Mouse (Mus musculus) Patski (cell line): ENCODE results near the gene Zcchc14. TPM values are rescaled to one million over a fixed set of nuclear protein-coding genes. Genes with fewer than 3 reads are reported as not detected.

Experiments used
- ATAC-seq: fragments of 100-300 bp; one replicate; pipeline ENCODE4 v1.8.0; 2021
- CTCF ChIA-PET: fragments of 350-600 bp; sonication (Branson Sonifier 250); formaldehyde crosslinking; loops from one replicate; lab custom pipeline; 2022; ENCODE audit warnings: inconsistent platforms; lab: Charles Lee
- POLR2A ChIA-PET: fragments of 350-600 bp; sonication (Branson Sonifier 250); formaldehyde crosslinking; loops from one replicate; lab custom pipeline; 2022; ENCODE audit warnings: antibody characterized with exemption, inconsistent platforms; lab: Charles Lee
- DNase-seq: peaks from one replicate; pipeline ENCODE4 v3.0.0-alpha.2; 2011; ENCODE audit warnings: low read depth, low spot score
- H3K27me3 ChIP-seq: fragments of 371-371 bp; one replicate; pipeline ENCODE4 v1.5.1; 2021
- CTCF ChIP-seq: fragments of 100-300 bp; IDR thresholded peaks from one replicate; pipeline ENCODE4 v1.5.1; 2021
- in situ Hi-C: fragments of 300-500 bp; cut with MboI; formaldehyde crosslinking; loops from 3 replicates; pipeline ENCODE4 v1.11.1; 2018; ENCODE audit warnings: low pct_unique_long_range_greater_than_20kb, mixed read lengths
- polyA plus RNA-seq: library from polyadenylated mRNA; unstranded; gene quantifications from one replicate; pipeline ENCODE4 v1.2.3, GENCODE M21; 2021

Gene Zcchc14
- polyA plus RNA-seq, 1 experiment from 2014 or later = 36.4 TPM

GRCm38 (mm10) chr8:121651874-121652361 is 783 bp downstream of the Zcchc14 start:
- ChIA-PET POLR2A (interaction anchor here (1.1 to 2.0 kb wide), 2 partner anchors 12 to 23 kb away, joined by 3 to 5 read pairs; no protein-coding TSS in a partner anchor), CTCF (no interaction called here)
- no peak for DNase-seq
- ATAC-seq = no peak
- in situ Hi-C loops = no loop called here
- H3K27me3 ChIP-seq = no peaks in the 10 kb centered on the region
- no peak for TF ChIP-seq CTCF

GRCm38 (mm10) chr8:121651308-121651873 is 1.3 kb downstream of the Zcchc14 start:
- CTCF ChIA-PET = interaction anchor here (2.8 kb wide), 1 partner anchor 49 kb away, joined by 15 read pairs; no protein-coding TSS in a partner anchor
- TF ChIP-seq CTCF = no peak
- in situ Hi-C loops = no loop called here

GRCm38 (mm10) chr8:121650389-121651307 is 2.1 kb downstream of the Zcchc14 start:
- CTCF ChIA-PET = interaction anchor here (2.3 to 4.5 kb wide), 3 partner anchors 14 to 48 kb away, joined by 7 to 21 read pairs (median 15); no protein-coding TSS in a partner anchor
- POLR2A ChIA-PET = interaction anchor here (0.6 to 2.0 kb wide), 4 partner anchors 13 to 32 kb away, joined by 3 to 5 read pairs (median 3); no protein-coding TSS in a partner anchor
- ATAC-seq = no peak
- H3K27me3 ChIP-seq = no peaks in the 10 kb centered on the region
- DNase-seq = no peak
- TF ChIP-seq CTCF = no peak
- in situ Hi-C loops = no loop called here

More at GRCm38 (mm10) chr8:121651308-121651873, 1.3 kb downstream of the Zcchc14 start:
- no peak for DNase-seq
- H3K27me3 ChIP-seq = no peaks in the 10 kb centered on the region
- POLR2A ChIA-PET = interaction anchor here (1.1 to 2.0 kb wide), 3 partner anchors 12 to 30 kb away, joined by 3 to 5 read pairs (median 3); no protein-coding TSS in a partner anchor
- ATAC-seq = no peak

- ChIA-PET CTCF (interaction anchor here (2.3 to 4.5 kb wide), 3 partner anchors 14 to 48 kb away, joined by 7 to 21 read pairs (median 15); no protein-coding TSS in a partner anchor), POLR2A (interaction anchor here (0.6 to 2.0 kb wide), 4 partner anchors 14 to 31 kb away, joined by 3 to 5 read pairs (median 3); no protein-coding TSS in a partner anchor)
- no peak for ATAC-seq
- no peaks in the 10 kb centered on the region for H3K27me3 ChIP-seq
- DNase-seq = no peak
- no peak for TF ChIP-seq CTCF
- in situ Hi-C loops = no loop called here
Measured at GRCm38 (mm10) chr8:121649904-121650303, 2.8 kb downstream of the Zcchc14 start.

GRCm38 (mm10) chr8:121649423-121649822 is 3.3 kb downstream of the Zcchc14 start:
- POLR2A ChIA-PET = interaction anchor here (1.1 kb wide), 1 partner anchor 28 kb away, joined by 6 read pairs; no protein-coding TSS in a partner anchor
- ATAC-seq (no peak), DNase-seq (no peak)
- CTCF ChIA-PET = interaction anchor here (2.3 to 4.5 kb wide), 3 partner anchors 13 to 47 kb away, joined by 7 to 21 read pairs (median 15); no protein-coding TSS in a partner anchor
- no peaks in the 10 kb centered on the region for H3K27me3 ChIP-seq
- TF ChIP-seq CTCF = no peak
- in situ Hi-C loops = no loop called here

GRCm38 (mm10) chr8:121648451-121648850 is 4.2 kb downstream of the Zcchc14 start:
- in situ Hi-C loops = no loop called here
- POLR2A ChIA-PET = interaction anchor here (1.1 to 1.2 kb wide), 2 partner anchors 16 to 27 kb away, joined by 6 to 7 read pairs; no protein-coding TSS in a partner anchor
- no peaks in the 10 kb centered on the region for H3K27me3 ChIP-seq
- DNase-seq = no peak
- no peak for TF ChIP-seq CTCF
- CTCF ChIA-PET = interaction anchor here (1.3 to 4.5 kb wide), 7 partner anchors 18 to 58 kb away, joined by 3 to 21 read pairs (median 5); partner anchors contain the start of gene Map1lc3b
- ATAC-seq = no peak

GRCm38 (mm10) chr8:121647511-121648215 is 5.0 kb downstream of the Zcchc14 start:
- no peak for TF ChIP-seq CTCF
- POLR2A ChIA-PET = interaction anchor here (1.2 kb wide), 1 partner anchor 15 kb away, joined by 7 read pairs; no protein-coding TSS in a partner anchor
- ATAC-seq = peak; percentile 42
- H3K27me3 ChIP-seq = no peaks in the 10 kb centered on the region
- in situ Hi-C loops = no loop called here
- CTCF ChIA-PET = interaction anchor here (0.6 to 4.5 kb wide), 7 partner anchors 18 to 57 kb away, joined by 3 to 21 read pairs (median 5); partner anchors contain the start of gene Map1lc3b
- DNase-seq = peak; percentile 60

- ChIA-PET CTCF (no interaction called here), POLR2A (no interaction called here)
- in situ Hi-C loops = no loop called here
- TF ChIP-seq CTCF = no peak
- ATAC-seq (no peak), DNase-seq (no peak)
- no peaks in the 10 kb centered on the region for H3K27me3 ChIP-seq
Measured at GRCm38 (mm10) chr8:121643384-121643783, 9.3 kb downstream of the Zcchc14 start.

- POLR2A ChIA-PET = interaction anchor here (1.0 kb wide), 1 partner anchor 11 kb away, joined by 3 read pairs; no protein-coding TSS in a partner anchor
- H3K27me3 ChIP-seq = no peaks in the 10 kb centered on the region
- no peak for TF ChIP-seq CTCF
- CTCF ChIA-PET = no interaction called here
- ATAC-seq (no peak), DNase-seq (no peak)
- in situ Hi-C loops = no loop called here
Measured at GRCm38 (mm10) chr8:121642804-121643203, 9.9 kb downstream of the Zcchc14 start.
